Mouse (Mus musculus) bone marrow macrophage, adult 2 months (primary cell): Measurements from ENCODE around the gene Trmt44.

ENCODE experiments used
- CTCF ChIP-seq: IDR thresholded peaks from 2 replicates; pipeline ENCODE4 v1.5.1; 2012; ENCODE audit warnings: low read depth, mild to moderate bottlenecking, low read length, moderate library complexity
- POLR2A ChIP-seq: IDR thresholded peaks from 2 replicates; pipeline ENCODE4 v1.6.1; 2012; ENCODE audit warnings: mild to moderate bottlenecking, low read depth, low read length, borderline replicate concordance

DNA sequence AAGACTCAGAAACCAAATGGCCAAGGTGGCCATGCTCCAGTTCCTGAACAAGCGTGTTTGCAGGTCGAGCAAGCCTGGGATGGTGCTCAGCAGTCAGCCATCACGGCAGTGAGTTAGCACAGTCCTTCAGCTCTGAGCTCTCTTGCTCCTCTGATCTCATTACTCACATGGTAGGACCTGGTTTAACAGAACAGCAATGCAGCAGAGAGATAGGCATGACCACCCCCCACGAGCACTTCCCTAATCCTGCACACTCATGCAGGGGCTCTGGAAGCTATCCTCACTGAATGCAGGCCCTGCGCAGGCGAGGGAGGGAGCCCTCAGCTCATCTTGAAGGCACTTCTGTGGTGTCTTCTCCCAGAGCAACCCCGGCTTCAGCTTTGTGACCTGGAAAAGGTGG is 18.5 kb downstream of the Trmt44 start:
- TF ChIP-seq CTCF (no peak), POLR2A (no peak)
